Mouse (Mus musculus) kidney, postnatal 0 days (tissue): Measurements from ENCODE around the gene Zfp36l2. TPM values are rescaled to one million over a fixed set of nuclear protein-coding genes. Genes with fewer than 3 reads are reported as not detected.

ENCODE experiments used
- ATAC-seq: fragments of 200-750 bp; cut with Nextera tagmentation; replicated peaks from 2 replicates; pipeline ENCODE4 v1.8.0; 2017; ENCODE audit warnings: low read depth, moderate number of reproducible peaks, moderate TSS enrichment, moderate library complexity; ENCODE audit not compliant: low FRiP score
- DNase-seq: peaks from one replicate; pipeline ENCODE4 v3.0.0-alpha.2; 2016; ENCODE audit warnings: low spot score
- H3K27ac ChIP-seq: fragments of 300-500 bp; sonication (generic); 2 replicates; pipeline ENCODE4 v1.5.1; 2014; ENCODE audit warnings: mild to moderate bottlenecking
- H3K27me3 ChIP-seq: fragments of 300-500 bp; sonication (generic); 2 replicates; pipeline ENCODE4 v1.6.1; 2014; ENCODE audit warnings: low read length, mixed read lengths; ENCODE audit not compliant: insufficient read depth
- H3K36me3 ChIP-seq: fragments of 300-500 bp; sonication (generic); 2 replicates; pipeline ENCODE4 v1.6.1; 2014; ENCODE audit warnings: low read length, mixed read lengths; ENCODE audit not compliant: insufficient read depth
- H3K4me1 ChIP-seq: fragments of 300-500 bp; sonication (generic); replicated peaks from 2 replicates; pipeline ENCODE4 v1.6.1; 2014; ENCODE audit warnings: antibody characterized with exemption, low read length, mixed read lengths; ENCODE audit not compliant: insufficient read depth
- H3K4me2 ChIP-seq: fragments of 300-500 bp; sonication (generic); 2 replicates; pipeline ENCODE4 v1.6.1; 2014; ENCODE audit warnings: mild to moderate bottlenecking, low read length, moderate library complexity, mixed read lengths
- H3K4me3 ChIP-seq: fragments of 300-500 bp; sonication (generic); replicated peaks from 2 replicates; pipeline ENCODE4 v1.5.1; 2014; ENCODE audit warnings: low read depth, low read length
- H3K9ac ChIP-seq: fragments of 300-500 bp; sonication (generic); 2 replicates; pipeline ENCODE4 v1.6.1; 2014; ENCODE audit warnings: low read depth, low read length
- H3K9me3 ChIP-seq: fragments of 300-500 bp; sonication (generic); replicated peaks from 2 replicates; pipeline ENCODE4 v1.6.1; 2016; ENCODE audit warnings: low read length, inconsistent platforms, mixed read lengths
- CTCF ChIP-seq: IDR thresholded peaks from 2 replicates; pipeline ENCODE4 v1.5.1; 2016; ENCODE audit warnings: antibody characterized with exemption, low read depth, mild to moderate bottlenecking, moderate library complexity
- WGBS: fragments of 180-500 bp; shearing (Covaris S2); extraction: QIAGEN DNeasy Blood & Tissue Kit; methylation state at CpG from one replicate; pipeline ENCODE4 v1.1.7; 2014; 5-methylcytosine and 5-hydroxymethylcytosine counted together
- polyA plus RNA-seq: library from polyadenylated mRNA; unstranded; fragments of >200 nt; fragmentation: Nextera tagmentation; extraction: Ambion mirVana; gene quantifications from 2 replicates; pipeline ENCODE4 v1.2.1, GENCODE M21; 2015

The Zfp36l2 gene
- polyA plus RNA-seq, 1 experiment from 2014 or later = 21.3 TPM

- H3K27me3 ChIP-seq = no peaks in the 10 kb centered on the region
- H3K9me3 ChIP-seq = no peaks in the 10 kb centered on the region
- H3K36me3 ChIP-seq = no peaks in the 10 kb centered on the region
- H3K4me3 ChIP-seq = no peak overlapping the region
- WGBS = 38% methylated on average over 19 of the region's 19 CpGs
- DNase-seq = peak; percentile 50
- no peak overlapping the region for H3K4me2 ChIP-seq
- peak overlapping the region; percentile 88 for H3K27ac ChIP-seq
- peak; percentile 86 for ATAC-seq
- peaks cover 39% of the 10 kb centered on the region for H3K4me1 ChIP-seq
- TF ChIP-seq CTCF = no peak
- 0 out of 2 replicates have a peak overlapping the region, but pooled peaks have one; percentile 10 for H3K9ac ChIP-seq
Measured at GRCm38 (mm10) chr17:84156748-84157742, 30.7 kb downstream of the Zfp36l2 start.

- ATAC-seq (no peak), DNase-seq (no peak)
- Histone ChIP-seq H3K27ac (peak overlapping the region; percentile 88), H3K27me3 (no peaks in the 10 kb centered on the region), H3K9ac (no peak overlapping the region), H3K9me3 (no peaks in the 10 kb centered on the region), H3K4me1 (peaks cover 37% of the 10 kb centered on the region), H3K36me3 (no peaks in the 10 kb centered on the region), H3K4me2 (no peak overlapping the region), H3K4me3 (no peak overlapping the region)
- TF ChIP-seq CTCF = no peak
- 18% methylated on average over 13 of the region's 13 CpGs for WGBS
Measured at GRCm38 (mm10) chr17:84156227-84156573, 31.5 kb downstream of the Zfp36l2 start.

- TF ChIP-seq CTCF = no peak
- H3K9ac ChIP-seq = no peak overlapping the region
- peak overlapping the region; percentile 88 for H3K27ac ChIP-seq
- no peaks in the 10 kb centered on the region for H3K36me3 ChIP-seq
- H3K9me3 ChIP-seq = no peaks in the 10 kb centered on the region
- ATAC-seq (no peak), DNase-seq (no peak)
- 68% methylated on average over 8 of the region's 8 CpGs for WGBS
- no peak overlapping the region for H3K4me2 ChIP-seq
- H3K4me3 ChIP-seq = no peak overlapping the region
- peaks cover 36% of the 10 kb centered on the region for H3K4me1 ChIP-seq
- H3K27me3 ChIP-seq = no peaks in the 10 kb centered on the region
Measured at GRCm38 (mm10) chr17:84155516-84156226, 32.1 kb downstream of the Zfp36l2 start.

GRCm38 (mm10) chr17:84155029-84155338 is 32.8 kb downstream of the Zfp36l2 start:
- H3K4me2 ChIP-seq = no peak overlapping the region

GRCm38 (mm10) chr17:84154302-84155028 is 33.3 kb downstream of the Zfp36l2 start:
- Histone ChIP-seq H3K27ac (no peak overlapping the region), H3K9ac (no peak overlapping the region), H3K27me3 (no peaks in the 10 kb centered on the region), H3K9me3 (no peaks in the 10 kb centered on the region), H3K4me3 (no peak overlapping the region), H3K4me1 (peaks cover 40% of the 10 kb centered on the region), H3K36me3 (no peaks in the 10 kb centered on the region), H3K4me2 (no peak overlapping the region)
- no peak for TF ChIP-seq CTCF
- DNase-seq (no peak), ATAC-seq (no peak)
- 84% methylated on average over 10 of the region's 11 CpGs for WGBS

More at GRCm38 (mm10) chr17:84155029-84155338, 32.8 kb downstream of the Zfp36l2 start:
- no peak for TF ChIP-seq CTCF
- Histone ChIP-seq H3K9me3 (no peaks in the 10 kb centered on the region), H3K9ac (no peak overlapping the region), H3K4me3 (no peak overlapping the region), H3K27ac (no peak overlapping the region), H3K4me1 (peaks cover 36% of the 10 kb centered on the region), H3K27me3 (no peaks in the 10 kb centered on the region), H3K36me3 (no peaks in the 10 kb centered on the region)
- DNase-seq (no peak), ATAC-seq (no peak)
- WGBS = 89% methylated on average over 6 of the region's 6 CpGs
